30 mouse cellular contexts compared by ENCODE assay signal in genomic region chr7:70649760-70650377, GRCm38 (mm10).
DNase-seq lines count a peak whose midpoint lies in the region; ATAC-seq lines count a peak whose summit lies in the region.
"Had no signal": no experiment of that assay in that cellular context is flagged by ENCODE, and none has a peak within 500 bp of the region (broad histone marks: within the 10 kb centered on the region; RNA-seq: fewer than 3 reads in every experiment).

No protein-coding gene starts in this region.

- no peaks in the 10 kb centered on the region for H3K9me3 ChIP-seq in limb, embryonic 10.5 days (replicated peaks)
- H3K9me3 ChIP-seq in limb, embryonic 13.5 days: 0 out of 2 replicates have a peak, but pooled peaks cover 4% of the 10 kb centered on the region
- no peaks in the 10 kb centered on the region; the same call in 1 of the 2 replicates for H3K9me3 ChIP-seq in liver, embryonic 11.5 days (ENCODE audit: control insufficient read depth, low read length)
- H3K9me3 ChIP-seq: embryonic facial prominence, embryonic 13.5 days; forebrain, embryonic 13.5 days; heart, embryonic 15.5 days; hindbrain, embryonic 10.5 days; hindbrain, embryonic 13.5 days had no signal

- no peak overlapping the region for H3K27ac ChIP-seq in limb, embryonic 10.5 days
- no peak overlapping the region for H3K27ac ChIP-seq in limb, embryonic 13.5 days
- no peak overlapping the region for H3K27ac ChIP-seq in liver, embryonic 11.5 days (ENCODE audit: low read depth, low read length)
- H3K27ac ChIP-seq: embryonic facial prominence, embryonic 13.5 days; forebrain, embryonic 13.5 days; gastrocnemius, adult 2 months; heart, embryonic 15.5 days; hindbrain, embryonic 10.5 days; hindbrain, embryonic 13.5 days had no signal

- peak; percentile 61; the same call in 1 of the 2 replicates for ATAC-seq in limb, embryonic 13.5 days (ENCODE audit: low FRiP score, low read depth)
- no peak for ATAC-seq in liver, embryonic 11.5 days (replicated peaks; ENCODE audit: low FRiP score)
- ATAC-seq: activated CD4-positive, CD25-positive, alpha-beta regulatory T cell, adult 4 months; forebrain, embryonic 13.5 days; forebrain, embryonic 16.5 days; hindbrain, embryonic 16.5 days; inflammation-experienced regulatory T-cells, adult 6 months; intestine, postnatal 0 days had no signal

- DNase-seq in embryo, embryonic 10 days (ENCODE audit: low spot score): peak; percentile 25
- DNase-seq in embryo, embryonic 9.5 days (ENCODE audit: extremely low spot score): no peak
- DNase-seq in forelimb bud, embryonic 11.5 days (ENCODE audit: low read depth, low spot score): peak; percentile 80
- DNase-seq in limb, embryonic 10.5 days (ENCODE audit: low spot score): peak; percentile 68
- no peak for DNase-seq in ovary, adult 18-20 months (ENCODE audit: low spot score)
- no peak for DNase-seq in adrenal gland, postnatal 36 days
- DNase-seq in liver, embryonic 11.5 days (ENCODE audit: low spot score): no peak
- DNase-seq: adrenal gland, postnatal 10 days; cerebellum, adult 11-12 months; cerebellum, adult 8-10 months; cerebellum, postnatal 10 days; cerebellum, postnatal 36 days; gastrocnemius, adult 2 months; gastrocnemius, postnatal 14 days; heart, adult 18-20 months; heart, postnatal 10 days; heart, postnatal 36 days had no signal

- H3K4me2 ChIP-seq in limb, embryonic 13.5 days (replicated peaks): no peak overlapping the region
- H3K4me2 ChIP-seq in liver, embryonic 11.5 days: no peak overlapping the region
- H3K4me2 ChIP-seq: embryonic facial prominence, embryonic 13.5 days; forebrain, embryonic 13.5 days; heart, embryonic 12.5 days; heart, embryonic 15.5 days; hindbrain, embryonic 13.5 days had no signal

- no peak overlapping the region for H3K4me3 ChIP-seq in limb, embryonic 10.5 days
- no peak overlapping the region for H3K4me3 ChIP-seq in limb, embryonic 13.5 days
- H3K4me3 ChIP-seq in liver, embryonic 11.5 days (ENCODE audit: low read depth, low read length): no peak overlapping the region
- H3K4me3 ChIP-seq: embryonic facial prominence, embryonic 13.5 days; erythroblast, embryonic 14.5 days; forebrain, embryonic 13.5 days; gastrocnemius, adult 2 months; heart, embryonic 12.5 days; heart, embryonic 15.5 days; hindbrain, embryonic 10.5 days; hindbrain, embryonic 13.5 days had no signal

- WGBS in limb, embryonic 10.5 days: 16% methylated on average over 8 of the region's 8 CpGs
- 5% methylated on average over 8 of the region's 8 CpGs for WGBS in limb, embryonic 13.5 days
- 52% methylated on average over 8 of the region's 8 CpGs for WGBS in liver, embryonic 11.5 days

- H3K4me1 ChIP-seq in limb, embryonic 10.5 days: peaks cover 17% of the 10 kb centered on the region
- 0 out of 2 replicates have a peak, but pooled peaks cover 5% of the 10 kb centered on the region for H3K4me1 ChIP-seq in limb, embryonic 13.5 days
- H3K4me1 ChIP-seq in liver, embryonic 11.5 days (replicated peaks; ENCODE audit: control insufficient read depth, insufficient read depth, low read length): no peaks in the 10 kb centered on the region
- H3K4me1 ChIP-seq: forebrain, embryonic 13.5 days; heart, embryonic 12.5 days; heart, embryonic 15.5 days; hindbrain, embryonic 10.5 days; hindbrain, embryonic 13.5 days had no signal

- H3K27me3 ChIP-seq in limb, embryonic 10.5 days (ENCODE audit: low read depth, poor library complexity, severe bottlenecking): peaks cover 36% of the 10 kb centered on the region; the same call in 1 of the 2 replicates
- peaks cover 21% of the 10 kb centered on the region; the same call in 1 of the 2 replicates for H3K27me3 ChIP-seq in limb, embryonic 13.5 days
- H3K27me3 ChIP-seq in liver, embryonic 11.5 days (replicated peaks; ENCODE audit: control insufficient read depth, insufficient read depth, low read length): no peaks in the 10 kb centered on the region
- H3K27me3 ChIP-seq: forebrain, embryonic 13.5 days; heart, embryonic 12.5 days; heart, embryonic 15.5 days; hindbrain, embryonic 13.5 days had no signal

- H3K9ac ChIP-seq in limb, embryonic 13.5 days: no peak overlapping the region
- no peak overlapping the region for H3K9ac ChIP-seq in liver, embryonic 11.5 days (ENCODE audit: low read depth, low read length)
- H3K9ac ChIP-seq: embryonic facial prominence, embryonic 13.5 days; forebrain, embryonic 13.5 days; heart, embryonic 12.5 days; heart, embryonic 15.5 days; hindbrain, embryonic 13.5 days had no signal

- no peaks in the 10 kb centered on the region for H3K36me3 ChIP-seq in limb, embryonic 10.5 days
- H3K36me3 ChIP-seq in limb, embryonic 13.5 days: no peaks in the 10 kb centered on the region
- no peaks in the 10 kb centered on the region for H3K36me3 ChIP-seq in liver, embryonic 11.5 days (ENCODE audit: control insufficient read depth, insufficient read depth, low read length)
- H3K36me3 ChIP-seq: embryonic facial prominence, embryonic 13.5 days; heart, embryonic 12.5 days; heart, embryonic 15.5 days; hindbrain, embryonic 10.5 days; hindbrain, embryonic 13.5 days had no signal

Comparison
In these comparisons a context has a peak if more than half of its experiments do, and no peak if none do; other contexts are left out.
1. DNase-seq: peak in embryo, embryonic 10 days (single experiment), forelimb bud, embryonic 11.5 days (single experiment) and limb, embryonic 10.5 days (single experiment); none in embryo, embryonic 9.5 days (single experiment), ovary, adult 18-20 months (single experiment), adrenal gland, postnatal 36 days (0 of 2) and liver, embryonic 11.5 days (single experiment).